Mouse (Mus musculus): Measurements from ENCODE around the gene 4921524J17Rik.

- TF ChIP-seq TAL1 (conservative IDR thresholded peaks at IDR 0.05; ENCODE audit: low read depth, low read length): no peak
- TF ChIP-seq CTCF (IDR thresholded peaks at IDR 0.05; ENCODE audit: low read depth, low read length): no peak
- no peak for TF ChIP-seq GATA1 (IDR thresholded peaks at IDR 0.05; ENCODE audit: borderline replicate concordance, low read length)
- no peak for TF ChIP-seq POLR2AphosphoS5 (IDR thresholded peaks at IDR 0.05; ENCODE audit: insufficient replicate concordance, low read depth, low read length)
These were observed 34.1 kb downstream of the 4921524J17Rik start for GRCm38 (mm10) chr8:85398548-85398947.
